Mouse (Mus musculus): ENCODE results near the gene Arf1.

Gene Arf1

GRCm38 (mm10) chr11:59187706-59188105, 40.4 kb downstream of the Arf1 start:
- no peak for DNase-seq

- DNase-seq: no peak
These were observed 42.6 kb downstream of the Arf1 start for GRCm38 (mm10) chr11:59185490-59185889.

GRCm38 (mm10) chr11:59183821-59184220, 44.2 kb downstream of the Arf1 start:
- DNase-seq: peak; percentile 57 to 76

GRCm38 (mm10) chr11:59182864-59183331, 45.2 kb downstream of the Arf1 start, which contains the start of gene Gjc2:
Gene Gjc2 (minus strand): TSS chr11:59183213.
- peak; percentile 48 to 70 for DNase-seq

GRCm38 (mm10) chr11:59176921-59177320, 51.1 kb downstream of the Arf1 start:
- no peak for DNase-seq

GRCm38 (mm10) chr11:59176475-59176874, 51.6 kb downstream of the Arf1 start:
- no peak for DNase-seq

GRCm38 (mm10) chr11:59174189-59174838, 53.8 kb downstream of the Arf1 start:
- DNase-seq: peak in 1 of 2 experiments; percentile 50

- DNase-seq: no peak
These were observed 57.5 kb downstream of the Arf1 start for GRCm38 (mm10) chr11:59170549-59170948.

GRCm38 (mm10) chr11:59169807-59170206, 58.3 kb downstream of the Arf1 start:
- DNase-seq: no peak

GRCm38 (mm10) chr11:59165616-59166241, 62.3 kb downstream of the Arf1 start:
- DNase-seq: peak in 1 of 2 experiments; percentile 24

- DNase-seq: no peak
These were observed 63.7 kb downstream of the Arf1 start for GRCm38 (mm10) chr11:59164384-59164783.

GRCm38 (mm10) chr11:59163255-59164236, 64.5 kb downstream of the Arf1 start, which contains the start of gene Iba57:
Gene Iba57 (minus strand): TSS chr11:59163739.
- DNase-seq: peak; percentile 97 to 99

GRCm38 (mm10) chr11:59162443-59163254, 65.4 kb downstream of the Arf1 start:
- no peak for DNase-seq
